Mouse (Mus musculus) cerebellum, adult 9-10 months (tissue): ENCODE measurements around the gene Myl12a.

Experiments used
- DNase-seq: peaks from one replicate; pipeline ENCODE4 v3.0.0; 2022

The Myl12a gene

DNA sequence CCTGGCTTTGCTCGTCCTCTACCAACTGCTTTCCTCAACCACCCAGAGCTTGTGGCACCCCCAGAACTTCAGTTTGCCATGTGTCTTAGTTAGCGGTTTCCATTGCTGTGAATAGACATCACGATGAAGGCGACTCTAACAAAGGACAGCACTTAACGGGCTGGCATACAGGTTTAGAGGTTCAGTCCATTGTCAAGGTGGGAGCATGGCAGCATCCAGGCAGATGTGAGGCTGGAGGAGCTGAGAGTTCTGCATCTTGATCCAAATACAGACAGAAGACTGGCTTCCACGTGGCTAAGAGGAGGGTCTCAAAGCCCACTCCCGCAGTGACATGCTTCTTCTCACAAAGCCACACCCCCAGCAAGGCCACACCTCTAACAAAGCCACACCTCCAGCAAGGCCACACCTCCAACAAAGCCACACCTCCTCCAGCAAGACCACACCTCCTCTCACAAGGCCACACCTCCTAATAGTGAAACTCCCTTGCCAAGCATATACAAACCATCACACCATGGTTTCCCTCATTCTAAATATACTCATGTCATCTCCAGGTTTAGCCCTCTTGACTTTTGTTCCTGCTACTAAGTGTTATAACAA lies 8.1 kb upstream of the Myl12a start:
- DNase-seq = no peak

DNA sequence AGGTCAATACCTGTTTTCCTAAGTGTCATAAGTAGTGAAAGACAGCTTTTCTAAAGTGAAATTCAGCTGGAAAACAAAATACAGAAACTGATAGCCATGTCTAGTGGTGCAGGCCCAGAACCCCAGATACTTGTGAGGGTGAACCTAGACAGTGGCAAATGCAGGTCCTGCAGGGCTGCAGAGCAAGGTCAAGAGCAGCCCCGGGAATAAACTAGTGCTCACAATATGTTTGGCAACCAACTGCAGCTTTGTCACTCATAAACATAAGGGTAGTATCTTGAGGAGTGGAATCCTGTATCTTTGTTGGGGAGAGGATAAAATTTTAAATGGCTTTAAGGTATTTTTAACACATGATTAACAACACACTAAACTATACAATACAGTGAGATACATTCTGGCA lies 7.1 kb upstream of the Myl12a start:
- DNase-seq = no peak

DNA sequence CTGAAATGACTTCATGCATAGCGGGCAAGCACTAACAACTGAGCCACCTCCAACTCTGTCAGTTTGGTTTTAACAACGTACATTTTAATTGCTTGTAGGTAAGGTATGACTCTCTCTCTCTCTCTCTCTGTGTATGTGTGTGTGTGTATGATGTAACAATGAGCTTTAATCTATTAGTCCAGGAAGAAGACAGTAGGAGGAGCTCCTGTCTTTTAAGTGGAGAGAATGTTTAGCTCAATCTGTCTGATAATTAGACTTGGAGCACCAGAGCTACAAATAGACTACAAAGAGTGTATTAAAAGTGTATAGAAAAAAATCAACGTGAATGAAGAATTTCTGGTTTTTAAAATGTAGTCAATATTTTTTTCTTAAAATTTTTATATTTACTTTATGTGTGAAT lies 6.0 kb upstream of the Myl12a start:
- no peak for DNase-seq

DNA sequence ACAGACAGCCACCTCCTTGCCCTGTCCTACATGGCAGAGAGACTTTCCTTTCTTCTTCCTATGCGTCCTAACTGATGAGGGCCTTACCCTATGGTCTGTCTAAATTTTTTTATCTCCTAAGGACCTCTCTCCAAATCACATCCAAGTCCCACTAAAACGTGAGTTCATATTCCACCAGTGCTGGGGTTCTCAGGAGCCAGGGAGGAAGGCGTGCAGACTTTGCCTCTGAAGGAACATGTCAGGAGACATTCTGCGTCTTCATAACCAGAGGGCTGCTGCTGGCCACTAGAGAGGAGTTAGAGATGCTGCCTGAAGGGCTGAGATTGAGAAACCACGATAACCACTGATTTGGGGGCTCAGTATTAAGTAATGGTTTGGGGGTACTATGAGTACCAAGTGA lies 4.3 kb upstream of the Myl12a start:
- no peak for DNase-seq

DNA sequence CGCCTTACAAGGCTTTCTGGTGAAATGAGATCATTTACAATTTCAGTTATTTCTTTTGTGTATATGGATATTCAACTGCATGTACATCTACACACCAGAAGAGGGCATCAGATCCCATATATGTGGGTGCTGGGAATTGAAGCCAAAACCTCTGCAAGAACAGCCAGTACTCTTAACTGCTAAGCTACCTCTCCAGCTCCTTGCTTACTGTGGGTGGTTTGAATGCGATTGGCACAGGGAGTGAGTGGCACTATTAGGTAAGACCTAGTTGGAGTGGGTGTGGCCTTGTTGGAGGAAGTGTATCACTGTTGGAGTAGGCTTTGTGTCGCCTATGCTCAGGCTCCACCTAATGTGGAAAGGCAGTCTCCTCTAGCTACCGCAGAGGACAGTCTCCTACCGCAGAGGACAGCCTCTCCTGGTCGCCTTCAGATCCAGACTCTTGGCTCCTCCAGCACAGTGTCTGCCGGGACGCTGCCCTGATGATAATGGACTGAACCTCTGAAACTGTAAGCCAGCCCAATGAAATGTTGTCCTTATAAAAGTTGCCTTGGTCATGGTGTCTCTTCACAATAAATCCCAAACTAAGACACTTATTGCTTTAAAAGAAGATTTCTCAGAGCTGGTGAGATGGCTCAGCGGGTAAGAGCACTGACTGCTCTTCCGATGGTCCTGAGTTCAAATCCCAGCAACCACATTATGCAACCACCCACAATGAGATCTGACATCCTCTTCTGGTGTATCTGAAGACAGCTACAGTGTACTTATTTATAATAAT lies 1.7 kb upstream of the Myl12a start:
- no peak for DNase-seq

GRCm38 (mm10) chr17:71003721-71004120 lies 1.0 kb upstream of the Myl12a start:
- no peak for DNase-seq

- no peak for DNase-seq
Measured at GRCm38 (mm10) chr17:71003112-71003511, 434 bp upstream of the Myl12a start.

DNA sequence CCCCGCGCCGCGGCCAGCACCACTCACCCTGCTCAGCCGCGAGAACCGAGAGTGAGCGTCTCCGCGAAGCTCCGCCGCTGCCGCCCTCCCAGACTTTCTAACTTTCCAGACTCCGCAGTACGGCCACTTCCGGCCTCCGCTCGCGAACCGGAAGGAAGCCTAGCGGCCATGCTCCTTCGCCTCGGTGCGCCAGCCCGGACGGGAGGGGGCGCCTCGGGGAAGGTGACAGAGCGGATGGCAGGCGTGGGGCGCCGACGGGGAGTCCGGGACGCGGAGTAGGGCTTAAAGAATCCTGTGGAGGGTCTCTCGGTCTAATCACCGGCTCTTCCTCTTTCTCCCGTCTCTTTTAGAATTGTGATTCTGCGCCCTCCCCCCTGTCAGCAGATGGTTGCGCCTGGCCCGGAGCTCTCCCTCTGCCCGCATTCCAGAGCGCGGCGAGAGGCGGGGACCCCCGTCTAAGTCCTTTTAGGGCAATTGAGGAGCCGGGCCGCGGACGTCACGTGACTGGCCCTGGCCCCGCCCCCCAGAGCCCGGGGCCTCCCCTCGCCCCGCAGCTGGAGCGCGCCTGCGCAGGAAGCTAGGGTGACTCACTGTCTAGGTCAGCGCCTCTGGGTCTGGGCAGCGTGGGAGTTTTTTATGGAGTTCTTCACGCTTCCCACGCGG lies 466 bp downstream of the Myl12a start, which contains the start of gene Myom1:
Gene Myom1, plus strand, starts transcription at position 553 of the 663 bp plus-strand sequence.
- DNase-seq = peak; percentile 94

DNA sequence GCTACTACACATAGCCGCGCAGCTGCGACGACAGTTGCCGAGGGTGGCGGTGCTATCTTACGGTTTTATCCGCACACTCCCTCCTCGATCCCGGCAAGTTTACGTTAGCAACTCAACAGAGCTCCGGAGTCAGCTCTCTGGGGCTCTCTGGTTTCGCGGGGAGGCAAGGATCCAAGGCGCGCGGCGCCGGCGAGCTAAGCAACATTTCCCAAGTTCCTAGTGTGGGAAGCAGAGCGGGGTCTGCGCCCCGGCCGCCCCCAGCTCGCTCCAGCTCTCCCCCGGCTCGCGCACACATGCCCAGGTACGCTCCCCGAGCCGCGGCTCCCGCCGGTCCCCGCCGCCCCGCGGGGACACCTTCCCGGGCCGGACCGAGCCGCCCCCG lies 988 bp downstream of the Myl12a start:
- peak; percentile 50 for DNase-seq

- DNase-seq = peak; percentile 42
Measured at GRCm38 (mm10) chr17:71001067-71001466, 1.6 kb downstream of the Myl12a start.

DNA sequence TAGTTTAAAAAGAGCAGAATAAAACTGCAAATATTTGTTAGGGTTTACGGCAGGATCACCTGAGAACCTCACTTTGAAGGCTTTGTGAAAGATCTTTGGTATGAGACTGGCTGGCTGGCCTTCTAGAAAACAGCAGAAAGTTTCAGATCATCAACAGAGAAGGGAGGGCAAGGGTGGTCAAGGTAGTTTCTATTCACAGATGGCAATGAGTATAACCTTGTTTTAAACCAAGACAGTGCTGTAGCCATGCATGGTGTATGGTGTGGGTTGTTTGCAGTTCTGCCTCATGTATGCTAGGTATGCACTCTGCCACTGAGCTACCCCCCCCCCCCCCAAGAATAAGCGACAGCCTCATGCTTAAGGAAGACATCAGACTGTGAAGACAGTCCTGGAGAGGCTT lies 2.4 kb downstream of the Myl12a start:
- no peak for DNase-seq

GRCm38 (mm10) chr17:70999187-70999586 lies 3.5 kb downstream of the Myl12a start:
- no peak for DNase-seq

- no peak for DNase-seq
Measured at GRCm38 (mm10) chr17:70998400-70998975, 4.2 kb downstream of the Myl12a start.

DNA sequence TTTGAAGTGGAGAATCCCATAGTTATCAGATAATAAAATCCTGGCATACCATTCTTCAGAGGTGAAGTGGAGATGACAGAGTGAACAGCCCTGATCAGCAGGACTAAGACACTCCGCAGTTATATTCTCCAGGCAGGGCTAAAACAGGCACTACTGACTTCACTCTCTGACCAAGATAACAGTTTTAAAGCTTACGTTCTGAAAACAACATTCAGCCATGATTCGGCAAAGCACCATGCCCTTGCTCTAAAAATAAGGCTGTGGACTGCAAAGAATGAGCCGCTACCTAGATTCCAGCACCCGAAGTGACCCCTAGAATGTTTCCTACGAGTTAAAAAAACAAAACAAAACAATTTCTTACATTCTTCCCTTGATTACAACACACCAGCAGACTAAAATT lies 4.8 kb downstream of the Myl12a start:
- no peak for DNase-seq

DNA sequence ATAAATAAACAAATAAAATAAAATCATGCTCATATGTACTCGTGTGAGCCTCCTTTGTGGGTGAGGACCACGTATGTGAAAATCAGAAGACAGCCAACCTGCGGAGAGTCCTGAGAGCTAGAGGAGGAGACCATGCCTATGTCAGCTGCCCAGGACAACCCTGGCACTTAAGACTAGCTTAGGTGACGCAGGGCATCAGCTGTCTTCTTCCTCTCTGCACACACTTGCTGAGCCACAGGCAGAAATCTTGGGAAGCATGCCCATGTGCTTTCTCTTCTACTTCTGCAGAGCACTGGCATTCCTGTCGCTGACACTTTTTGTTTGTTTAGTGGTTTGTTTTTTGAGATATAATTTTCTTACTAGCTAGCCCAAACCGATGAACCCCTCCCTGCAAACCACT lies 7.1 kb downstream of the Myl12a start:
- DNase-seq = no peak

DNA sequence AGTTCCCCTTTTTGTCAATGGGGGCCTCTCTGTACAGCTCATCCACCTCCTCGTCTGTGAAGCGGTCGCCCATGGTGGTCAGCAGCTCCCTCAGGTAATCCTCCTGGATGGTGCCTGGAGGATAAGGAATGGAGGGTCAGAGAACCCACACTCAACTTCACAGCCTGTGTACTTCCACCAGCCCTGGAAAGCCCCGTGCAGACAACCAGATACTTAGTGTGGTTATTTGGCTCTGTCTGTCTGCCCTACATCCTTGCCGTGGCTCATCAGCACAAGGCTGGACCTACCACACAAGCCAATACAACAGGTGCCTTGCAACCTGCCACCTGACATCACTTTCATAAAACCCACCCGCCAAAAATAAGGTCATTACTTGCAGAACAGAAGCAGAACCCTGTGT lies 8.0 kb downstream of the Myl12a start:
- no peak for DNase-seq

DNA sequence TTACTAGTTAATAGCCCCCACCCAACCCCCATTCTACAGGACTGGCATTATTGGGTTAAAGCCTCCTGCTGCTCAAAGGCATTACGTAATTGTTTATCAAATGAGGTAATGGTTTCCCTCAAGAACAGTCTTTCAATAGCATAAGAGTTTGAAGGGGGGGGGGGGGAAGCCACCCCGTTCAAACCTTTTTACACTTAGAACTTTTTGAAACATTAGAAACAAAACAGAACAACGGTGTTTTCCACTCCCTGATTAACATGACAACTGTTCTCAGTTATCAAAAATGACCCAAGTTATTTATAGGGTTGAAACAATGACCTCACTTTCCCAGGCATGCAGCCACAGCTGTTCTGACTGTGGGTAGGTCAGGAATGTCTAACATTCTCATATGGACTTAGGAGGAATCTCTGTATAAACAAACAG lies 9.3 kb downstream of the Myl12a start:
- DNase-seq = no peak

GRCm38 (mm10) chr17:70992662-70993061 lies 10.0 kb downstream of the Myl12a start:
- no peak for DNase-seq

DNA sequence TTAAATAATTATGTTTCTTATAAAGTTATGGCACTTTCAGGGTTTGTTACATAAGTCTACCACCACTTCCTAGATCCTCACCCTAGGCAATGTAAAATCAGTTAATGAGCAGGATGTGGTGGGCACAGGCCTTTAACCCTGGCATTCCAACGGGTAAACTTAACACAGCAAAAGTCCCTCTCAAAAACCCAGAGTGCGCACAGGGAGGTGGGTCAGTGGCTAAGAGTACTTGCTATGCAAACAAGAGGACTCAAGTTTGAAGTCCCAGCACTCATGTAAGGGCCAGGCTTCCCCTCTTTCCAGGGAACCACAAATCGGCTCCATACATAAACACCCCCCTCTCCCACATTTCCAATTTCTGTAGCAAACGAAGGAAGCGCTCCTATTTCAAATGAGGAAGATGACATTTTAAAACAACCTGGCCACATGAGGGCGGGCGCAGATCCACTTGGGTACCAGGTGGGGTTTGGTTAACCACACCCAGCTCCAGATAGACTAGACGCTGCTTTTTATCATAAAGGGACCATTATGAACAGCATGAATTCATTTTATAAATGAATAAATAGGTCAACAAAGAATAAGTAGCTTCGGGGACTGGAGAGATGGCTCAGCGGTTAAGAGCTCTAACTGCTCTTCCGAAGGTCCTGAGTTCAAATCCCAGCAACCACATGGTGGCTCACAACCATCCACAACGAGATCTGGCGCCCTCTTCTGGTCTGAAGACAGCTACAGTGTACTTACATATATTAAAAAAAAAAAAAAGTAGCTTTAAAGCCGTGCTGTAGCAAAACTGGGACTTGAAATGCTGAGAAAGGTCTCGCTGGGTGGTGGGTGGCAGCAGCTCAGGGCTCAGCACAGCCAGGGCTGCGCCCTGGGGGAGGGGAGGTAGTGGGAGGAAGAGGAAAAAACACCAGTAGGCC lies 10.7 kb downstream of the Myl12a start:
- DNase-seq = peak; percentile 46

DNA sequence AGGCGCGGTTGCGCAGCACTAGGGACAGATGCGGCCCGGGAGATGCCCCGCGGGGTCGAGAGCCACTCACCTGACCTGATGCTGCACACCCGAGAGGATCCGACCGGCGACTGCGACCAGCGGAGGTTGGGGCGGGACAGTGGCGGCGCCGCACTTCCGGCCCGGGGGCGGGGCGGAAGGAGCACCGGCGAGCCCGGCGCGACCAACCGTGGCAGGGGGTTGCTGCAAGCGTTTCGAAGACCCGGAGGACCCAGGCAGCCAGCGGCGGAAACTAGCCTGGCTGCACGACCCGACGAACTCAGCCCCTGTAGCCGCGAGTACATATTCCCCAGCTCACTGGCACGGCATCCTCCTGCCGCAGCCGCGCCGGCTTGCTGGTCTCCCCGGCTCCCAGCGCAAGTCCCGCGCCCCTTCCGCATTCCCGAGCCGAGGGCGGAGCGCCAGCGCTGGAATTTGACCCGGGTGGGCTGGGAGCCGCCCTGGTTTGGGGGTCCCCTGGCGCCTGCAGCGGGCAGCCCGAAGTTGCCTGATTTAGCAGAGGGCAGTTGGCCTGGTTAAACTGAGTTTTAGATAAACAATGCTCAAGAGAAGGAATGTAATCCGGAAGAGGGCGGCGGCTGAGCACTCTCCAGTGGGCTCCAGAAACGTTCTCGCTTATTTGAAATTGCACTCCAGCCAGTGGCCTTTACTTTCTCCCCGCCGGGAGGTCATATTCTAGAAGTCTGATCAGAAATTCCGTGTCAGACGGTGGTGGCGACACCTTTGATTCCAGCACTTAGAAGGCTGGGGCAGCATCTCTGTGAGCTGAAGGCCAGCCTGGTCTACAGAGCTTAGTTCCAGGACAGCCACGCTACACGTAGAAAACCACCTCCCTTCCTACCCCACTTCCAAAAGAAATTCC lies 12.0 kb downstream of the Myl12a start:
- peak; percentile 78 for DNase-seq

GRCm38 (mm10) chr17:70989991-70990390 lies 12.7 kb downstream of the Myl12a start:
- no peak for DNase-seq

GRCm38 (mm10) chr17:70989430-70989829 lies 13.2 kb downstream of the Myl12a start:
- DNase-seq = no peak
